Mouse (Mus musculus): Measurements from ENCODE around the gene Kalrn. TPM values are rescaled to one million over a fixed set of nuclear protein-coding genes. Genes with fewer than 3 reads are reported as not detected.

Kalrn gene
- polyA plus RNA-seq, 1 experiment from 2014 or later, result 11.0 TPM

- H3K27ac ChIP-seq, result no peak overlapping the region
- no peaks in the 10 kb centered on the region for H3K9me3 ChIP-seq
- H3K4me3 ChIP-seq, result no peak overlapping the region
- no peak for DNase-seq (ENCODE audit: extremely low spot score, low spot score)
- WGBS, result 89% methylated on average over 7 of the region's 7 CpGs
- H3K27me3 ChIP-seq (ENCODE audit: poor library complexity, severe bottlenecking), result no peaks in the 10 kb centered on the region
- no peaks in the 10 kb centered on the region for H3K36me3 ChIP-seq (replicated peaks)
- H3K4me1 ChIP-seq, result no peaks in the 10 kb centered on the region
Observed at GRCm38 (mm10) chr16:34110840-34111625, 462.3 kb downstream of the Kalrn start.

DNA sequence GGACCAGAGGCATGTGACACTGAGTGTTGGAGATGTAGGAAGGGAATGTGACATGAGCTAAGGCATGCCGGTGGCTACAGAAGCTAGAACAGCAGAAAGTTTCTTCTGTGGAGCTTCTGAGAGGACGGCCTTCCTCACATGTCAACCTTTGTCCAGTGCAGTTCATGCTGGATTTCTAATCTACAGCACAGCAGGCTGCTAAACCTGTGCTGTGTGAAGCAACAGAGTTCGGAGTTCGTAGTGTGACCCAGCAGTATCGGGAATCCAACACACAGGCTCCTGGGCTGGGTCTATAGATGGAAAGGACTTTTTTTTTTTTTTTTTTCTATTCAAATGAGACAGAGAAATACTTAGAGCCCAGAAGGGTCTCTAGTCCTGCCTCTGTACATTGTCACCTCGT is 468.9 kb downstream of the Kalrn start:
- 89% methylated on average over 6 of the region's 6 CpGs for WGBS
- H3K4me1 ChIP-seq, result peaks cover 4% of the 10 kb centered on the region; the same call in 1 of the 2 replicates
- H3K4me3 ChIP-seq, result no peak overlapping the region
- H3K36me3 ChIP-seq (replicated peaks), result no peaks in the 10 kb centered on the region
- no peaks in the 10 kb centered on the region for H3K27me3 ChIP-seq (ENCODE audit: poor library complexity, severe bottlenecking)
- H3K9me3 ChIP-seq, result no peaks in the 10 kb centered on the region
- DNase-seq (ENCODE audit: extremely low spot score, low spot score), result no peak
- H3K27ac ChIP-seq, result no peak overlapping the region

DNA sequence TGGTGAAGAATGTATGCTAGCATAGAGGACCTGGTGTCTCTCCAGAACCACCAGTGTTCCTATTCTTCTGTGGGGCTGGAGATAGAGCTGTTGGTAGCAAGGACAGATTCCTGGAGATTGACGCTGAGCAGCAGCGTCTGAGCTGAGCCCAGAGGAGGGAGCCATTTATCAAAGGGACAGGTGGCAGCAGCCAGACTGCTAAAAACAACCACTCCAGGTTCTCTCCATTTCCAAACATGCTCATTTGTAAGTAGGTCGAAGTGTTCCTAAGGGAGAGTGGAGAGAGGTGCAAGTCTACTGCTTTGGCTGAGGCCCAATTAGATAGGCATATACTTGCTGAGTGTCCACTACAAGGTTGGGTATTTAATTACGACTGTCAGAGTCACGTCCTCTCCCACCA is 470.6 kb downstream of the Kalrn start:
- Histone ChIP-seq H3K4me1 (peaks cover 4% of the 10 kb centered on the region; the same call in 1 of the 2 replicates), H3K27ac (no peak overlapping the region), H3K4me3 (no peak overlapping the region), H3K36me3 (replicated peaks) (no peaks in the 10 kb centered on the region), H3K27me3 (ENCODE audit: poor library complexity, severe bottlenecking) (no peaks in the 10 kb centered on the region), H3K9me3 (no peaks in the 10 kb centered on the region)
- 82% methylated on average over 5 of the region's 5 CpGs for whole genome bisulfite sequencing
- DNase-seq (ENCODE audit: extremely low spot score, low spot score), result no peak

- Histone ChIP-seq H3K36me3 (replicated peaks) (no peaks in the 10 kb centered on the region), H3K9me3 (no peaks in the 10 kb centered on the region), H3K4me3 (no peak overlapping the region), H3K4me1 (peaks cover 21% of the 10 kb centered on the region), H3K27me3 (ENCODE audit: poor library complexity, severe bottlenecking) (peaks cover 17% of the 10 kb centered on the region), H3K27ac (no peak overlapping the region)
- no peak for DNase-seq (ENCODE audit: extremely low spot score, low spot score)
- 76% methylated on average over 3 of the region's 3 CpGs for whole genome bisulfite sequencing
Observed at GRCm38 (mm10) chr16:34099795-34100194, 473.5 kb downstream of the Kalrn start.

DNA sequence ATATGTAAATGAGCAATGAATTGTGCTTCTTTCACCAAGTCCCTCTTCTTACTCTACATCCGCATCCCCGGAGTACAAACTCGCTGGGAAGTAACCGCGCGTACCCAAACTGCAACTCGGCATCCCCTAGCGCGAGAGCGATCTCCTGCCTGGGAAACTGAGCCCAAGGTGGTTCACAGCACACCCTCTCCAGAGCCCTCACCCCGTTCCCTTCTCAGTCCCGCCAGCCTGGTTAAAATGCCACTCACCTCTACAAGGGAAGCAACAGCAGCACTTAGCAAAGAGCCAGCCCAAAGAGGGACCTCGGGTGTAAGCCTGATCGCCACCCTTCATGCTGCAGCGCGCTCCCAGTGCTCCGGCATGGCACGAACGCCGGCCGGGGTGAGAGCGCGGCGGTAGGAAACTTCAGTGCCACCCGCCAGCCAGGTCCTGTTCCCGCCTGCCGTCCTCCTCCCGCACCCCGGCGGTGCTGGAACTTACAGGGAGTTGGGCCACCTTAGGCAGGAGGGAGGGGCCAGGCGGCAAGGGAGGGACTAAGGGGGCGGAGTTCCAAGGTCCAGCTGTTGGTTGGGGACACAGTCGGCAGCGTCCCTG is 477.7 kb downstream of the Kalrn start:
- H3K4me1 ChIP-seq, result peaks cover 39% of the 10 kb centered on the region
- peak overlapping the region; percentile 66 for H3K4me3 ChIP-seq
- peak; percentile 69 for DNase-seq (ENCODE audit: extremely low spot score, low spot score)
- H3K27ac ChIP-seq, result peak overlapping the region; percentile 81
- no peaks in the 10 kb centered on the region for H3K9me3 ChIP-seq
- no peaks in the 10 kb centered on the region for H3K36me3 ChIP-seq (replicated peaks)
- peaks cover 40% of the 10 kb centered on the region for H3K27me3 ChIP-seq (ENCODE audit: poor library complexity, severe bottlenecking)
- under 1% methylated on average over 34 of the region's 34 CpGs for WGBS

- 0% methylated on average over 3 of the region's 3 CpGs for WGBS
- peaks cover 41% of the 10 kb centered on the region for H3K4me1 ChIP-seq
- H3K27ac ChIP-seq, result peak overlapping the region; percentile 81; the same call in 1 of the 2 replicates
- no peaks in the 10 kb centered on the region for H3K9me3 ChIP-seq
- peak overlapping the region; percentile 66 for H3K4me3 ChIP-seq
- peaks cover 40% of the 10 kb centered on the region for H3K27me3 ChIP-seq (ENCODE audit: poor library complexity, severe bottlenecking)
- no peak for DNase-seq (ENCODE audit: extremely low spot score, low spot score)
- no peaks in the 10 kb centered on the region for H3K36me3 ChIP-seq (replicated peaks)
Observed at GRCm38 (mm10) chr16:34095093-34095465, 478.3 kb downstream of the Kalrn start.

- DNase-seq (ENCODE audit: extremely low spot score, low spot score), result peak; percentile 62
- no peaks in the 10 kb centered on the region for H3K9me3 ChIP-seq
- peak overlapping the region; percentile 74 for H3K27ac ChIP-seq
- peak overlapping the region; percentile 66 for H3K4me3 ChIP-seq
- H3K36me3 ChIP-seq (replicated peaks), result no peaks in the 10 kb centered on the region
- WGBS, result under 1% methylated on average over 16 of the region's 16 CpGs
- H3K4me1 ChIP-seq, result peaks cover 43% of the 10 kb centered on the region
- H3K27me3 ChIP-seq (ENCODE audit: poor library complexity, severe bottlenecking), result peaks cover 40% of the 10 kb centered on the region
Observed at GRCm38 (mm10) chr16:34094446-34095092, 478.8 kb downstream of the Kalrn start.

GRCm38 (mm10) chr16:34093734-34094445 is 479.4 kb downstream of the Kalrn start:
- Histone ChIP-seq H3K36me3 (replicated peaks) (no peaks in the 10 kb centered on the region), H3K4me3 (peak overlapping the region; percentile 66), H3K27ac (peak overlapping the region; percentile 74), H3K9me3 (no peaks in the 10 kb centered on the region), H3K27me3 (ENCODE audit: poor library complexity, severe bottlenecking) (peaks cover 40% of the 10 kb centered on the region), H3K4me1 (peaks cover 42% of the 10 kb centered on the region)
- DNase-seq (ENCODE audit: extremely low spot score, low spot score), result no peak
- under 1% methylated on average over 14 of the region's 14 CpGs for WGBS

GRCm38 (mm10) chr16:34089528-34090095 is 483.7 kb downstream of the Kalrn start:
- Histone ChIP-seq H3K4me1 (peaks cover 42% of the 10 kb centered on the region), H3K27me3 (ENCODE audit: poor library complexity, severe bottlenecking) (peaks cover 23% of the 10 kb centered on the region), H3K36me3 (replicated peaks) (no peaks in the 10 kb centered on the region), H3K27ac (no peak overlapping the region), H3K9me3 (no peaks in the 10 kb centered on the region), H3K4me3 (no peak overlapping the region)
- WGBS, result 49% methylated on average over 8 of the region's 8 CpGs
- no peak for DNase-seq (ENCODE audit: extremely low spot score, low spot score)

DNA sequence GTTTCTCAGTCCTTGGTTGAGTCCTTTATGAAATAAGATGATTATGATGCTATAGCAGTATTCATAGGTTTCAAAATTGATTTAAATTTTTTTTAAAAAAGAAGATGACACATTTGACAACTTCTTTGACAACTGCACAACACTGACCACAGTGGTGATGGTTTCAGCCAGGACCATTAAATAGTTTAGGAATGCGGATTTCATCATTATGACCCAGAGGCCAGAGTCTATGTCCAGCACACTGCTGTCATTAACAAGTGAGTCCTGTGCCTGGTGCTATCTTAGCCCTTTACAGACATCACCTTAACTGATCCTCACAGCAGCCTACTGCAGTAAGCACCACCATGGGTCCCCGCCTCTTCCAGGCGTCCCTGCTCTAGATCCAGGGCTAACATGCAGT is 484.3 kb downstream of the Kalrn start:
- H3K36me3 ChIP-seq (replicated peaks), result no peaks in the 10 kb centered on the region
- H3K4me3 ChIP-seq, result no peak overlapping the region
- no peak for DNase-seq (ENCODE audit: extremely low spot score, low spot score)
- no peak overlapping the region for H3K27ac ChIP-seq
- H3K4me1 ChIP-seq, result peaks cover 41% of the 10 kb centered on the region
- 89% methylated on average over 3 of the region's 3 CpGs for WGBS
- H3K9me3 ChIP-seq, result no peaks in the 10 kb centered on the region
- peaks cover 23% of the 10 kb centered on the region for H3K27me3 ChIP-seq (ENCODE audit: poor library complexity, severe bottlenecking)

- no peak overlapping the region for H3K27ac ChIP-seq
Observed at GRCm38 (mm10) chr16:34088331-34088730, 485.0 kb downstream of the Kalrn start.

GRCm38 (mm10) chr16:34084135-34084920 is 489.0 kb downstream of the Kalrn start:
- no peaks in the 10 kb centered on the region for H3K36me3 ChIP-seq (replicated peaks)
- H3K27me3 ChIP-seq (ENCODE audit: poor library complexity, severe bottlenecking), result no peaks in the 10 kb centered on the region
- H3K9me3 ChIP-seq, result no peaks in the 10 kb centered on the region
- DNase-seq (ENCODE audit: extremely low spot score, low spot score), result no peak
- no peak overlapping the region for H3K4me3 ChIP-seq
- H3K4me1 ChIP-seq, result peaks cover 48% of the 10 kb centered on the region
- WGBS, result 86% methylated on average over 10 of the region's 10 CpGs
- H3K27ac ChIP-seq, result no peak overlapping the region

More at GRCm38 (mm10) chr16:34088331-34088730, 485.0 kb downstream of the Kalrn start:
- H3K36me3 ChIP-seq (replicated peaks), result no peaks in the 10 kb centered on the region
- WGBS, result 54% methylated on average over 4 of the region's 4 CpGs
- H3K4me1 ChIP-seq, result peaks cover 34% of the 10 kb centered on the region
- DNase-seq (ENCODE audit: extremely low spot score, low spot score), result no peak
- no peak overlapping the region for H3K4me3 ChIP-seq
- no peaks in the 10 kb centered on the region for H3K9me3 ChIP-seq
- H3K27me3 ChIP-seq (ENCODE audit: poor library complexity, severe bottlenecking), result peaks cover 16% of the 10 kb centered on the region
